Mouse (Mus musculus) testis, adult 2 months (tissue): ENCODE results near the gene Gsk3b.

Experiments
- CTCF ChIP-seq: fragments of 200-500 bp; IDR thresholded peaks from 2 replicates; pipeline ENCODE4 v1.5.1; 2012; ENCODE audit warnings: low read depth, mild to moderate bottlenecking, inconsistent platforms, low read length, moderate library complexity; ENCODE audit not compliant: control insufficient read depth, insufficient read depth, insufficient replicate concordance
- POLR2A ChIP-seq: fragments of 200-500 bp; IDR thresholded peaks from 2 replicates; pipeline ENCODE4 v1.6.1; 2012; ENCODE audit warnings: low read depth, mild to moderate bottlenecking, inconsistent platforms, low read length, moderate library complexity; ENCODE audit not compliant: control insufficient read depth

DNA sequence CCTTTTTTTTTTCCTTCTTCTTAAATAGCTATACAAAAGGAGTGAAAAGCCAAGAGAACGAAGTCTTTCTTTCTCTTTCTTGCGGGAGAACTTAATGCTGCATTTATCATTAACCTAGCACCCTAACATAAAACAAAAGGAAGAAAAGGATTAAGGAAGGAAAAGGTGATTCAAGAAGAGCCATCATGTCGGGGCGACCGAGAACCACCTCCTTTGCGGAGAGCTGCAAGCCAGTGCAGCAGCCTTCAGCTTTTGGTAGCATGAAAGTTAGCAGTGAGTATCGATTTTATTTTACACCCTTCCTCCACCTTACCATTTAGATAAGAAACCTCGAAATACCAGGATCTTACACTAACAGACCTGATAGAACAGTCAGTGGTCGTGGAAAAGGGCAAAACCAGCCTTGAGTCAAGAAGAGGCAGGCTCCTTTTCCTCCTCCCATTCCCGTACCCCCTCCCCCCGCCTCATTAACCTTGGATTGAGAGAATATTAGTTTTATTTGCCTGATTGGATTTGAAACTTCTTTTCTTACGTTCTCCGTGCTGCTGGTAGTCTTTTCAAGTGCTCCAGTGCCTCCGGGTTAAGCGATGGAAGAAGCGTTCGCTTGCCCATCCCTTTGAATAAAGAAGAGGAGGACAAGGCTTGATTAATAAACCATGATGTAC lies 1.7 kb downstream of the Gsk3b start:
- TF ChIP-seq CTCF (no peak), POLR2A (no peak)
